Mouse (Mus musculus) frontal cortex, postnatal 36 days (tissue): ENCODE data around the gene Gm4969.
"Not testable (repeated sequence)": the region's sequence is repeated elsewhere in the genome, so short reads cannot be mapped to it uniquely, and the experiment has no call there.

Experiments used
- DNase-seq, 2 experiments: peaks; one replicate each; pipeline ENCODE4 v3.0.0; 2022; ENCODE audit warnings: low spot score in 2 of 2

Gene Gm4969

GRCm38 (mm10) chr7:19071024-19071423, 47.1 kb downstream of the Gm4969 start:
- not testable (repeated sequence) for DNase-seq

- no peak for DNase-seq
These were observed 48.7 kb downstream of the Gm4969 start for GRCm38 (mm10) chr7:19069500-19069899.

GRCm38 (mm10) chr7:19068707-19069106, 49.5 kb downstream of the Gm4969 start:
- DNase-seq: peak in 1 of 2 experiments; percentile 81

- no peak for DNase-seq
These were observed 50.2 kb downstream of the Gm4969 start for GRCm38 (mm10) chr7:19067935-19068334.

- no peak for DNase-seq
These were observed 51.1 kb downstream of the Gm4969 start for GRCm38 (mm10) chr7:19067063-19067462.

GRCm38 (mm10) chr7:19065896-19066295, 52.3 kb downstream of the Gm4969 start:
- DNase-seq: peak in 1 of 2 experiments; percentile 2

- no peak for DNase-seq
These were observed 60.8 kb downstream of the Gm4969 start for GRCm38 (mm10) chr7:19057405-19057804.

GRCm38 (mm10) chr7:19055108-19055507, 63.1 kb downstream of the Gm4969 start:
- no peak for DNase-seq

GRCm38 (mm10) chr7:19054777-19055076, 63.4 kb downstream of the Gm4969 start:
- no peak for DNase-seq

GRCm38 (mm10) chr7:19054047-19054776, 64.0 kb downstream of the Gm4969 start, which contains the start of gene Rsph6a:
Gene Rsph6a, plus strand, starts transcription at chr7:19054690.
- no peak for DNase-seq

GRCm38 (mm10) chr7:19053136-19053532, 65.0 kb downstream of the Gm4969 start:
- DNase-seq: no peak

GRCm38 (mm10) chr7:19052345-19053135, 65.6 kb downstream of the Gm4969 start:
- peak; percentile 64 to 68 for DNase-seq

GRCm38 (mm10) chr7:19051161-19051560, 67.0 kb downstream of the Gm4969 start:
- no peak for DNase-seq

- peak; percentile 45 to 49 for DNase-seq
These were observed 68.0 kb downstream of the Gm4969 start for GRCm38 (mm10) chr7:19050172-19050571.

- no peak for DNase-seq
These were observed 68.9 kb downstream of the Gm4969 start for GRCm38 (mm10) chr7:19049252-19049651.
